Mouse (Mus musculus) midbrain, postnatal 0 days (tissue): ENCODE data around the gene Wnt1. TPM values are rescaled to one million over a fixed set of nuclear protein-coding genes. Genes with fewer than 3 reads are reported as not detected.

ENCODE experiments used
- ATAC-seq: fragments of 200-750 bp; cut with Nextera tagmentation; 2 replicates; pipeline ENCODE4 v1.8.0; 2017; ENCODE audit warnings: moderate number of reproducible peaks, mild to moderate bottlenecking, moderate TSS enrichment, moderate library complexity; ENCODE audit not compliant: low FRiP score
- DNase-seq: peaks from one replicate; pipeline ENCODE4 v3.0.0-alpha.2; 2015; ENCODE audit warnings: low spot score
- H3K27ac ChIP-seq: fragments of 300-500 bp; sonication (generic); 2 replicates; pipeline ENCODE4 v1.5.1; 2014; ENCODE audit warnings: low read depth, mild to moderate bottlenecking, low read length, mixed read lengths
- H3K27me3 ChIP-seq: fragments of 300-500 bp; sonication (generic); 2 replicates; pipeline ENCODE4 v1.6.1; 2014; ENCODE audit warnings: low read length, control low read depth, mixed read lengths; ENCODE audit not compliant: insufficient read depth
- H3K36me3 ChIP-seq: fragments of 300-500 bp; sonication (generic); 2 replicates; pipeline ENCODE4 v1.6.1; 2014; ENCODE audit warnings: low read length, control low read depth, mixed read lengths; ENCODE audit not compliant: insufficient read depth
- H3K4me1 ChIP-seq: fragments of 300-500 bp; sonication (generic); 2 replicates; pipeline ENCODE4 v1.6.1; 2014; ENCODE audit warnings: mild to moderate bottlenecking, control low read depth, antibody characterized with exemption, low read length, mixed read lengths; ENCODE audit not compliant: insufficient read depth
- H3K4me2 ChIP-seq: fragments of 300-500 bp; sonication (generic); 2 replicates; pipeline ENCODE4 v1.6.1; 2014; ENCODE audit warnings: low read depth, mild to moderate bottlenecking, low read length, mixed read lengths; ENCODE audit not compliant: poor library complexity, severe bottlenecking
- H3K4me3 ChIP-seq: fragments of 300-500 bp; sonication (generic); 2 replicates; pipeline ENCODE4 v1.5.1; 2014; ENCODE audit warnings: low read depth, mild to moderate bottlenecking, low read length, moderate library complexity
- H3K9ac ChIP-seq: fragments of 300-500 bp; sonication (generic); replicated peaks from 2 replicates; pipeline ENCODE4 v1.6.1; 2014; ENCODE audit warnings: mild to moderate bottlenecking, low read length, moderate library complexity, mixed read lengths; ENCODE audit not compliant: poor library complexity, severe bottlenecking
- H3K9me3 ChIP-seq: fragments of 300-500 bp; sonication (generic); 2 replicates; pipeline ENCODE4 v1.6.1; 2016; ENCODE audit warnings: low read length, control low read depth
- CTCF ChIP-seq: IDR thresholded peaks from 2 replicates; pipeline ENCODE4 v1.5.1; 2016; ENCODE audit warnings: antibody characterized with exemption, mild to moderate bottlenecking
- WGBS: fragments of 180-500 bp; shearing (Covaris S2); extraction: QIAGEN DNeasy Blood & Tissue Kit; methylation state at CpG from one replicate; pipeline ENCODE4 v1.1.7; 2014; 5-methylcytosine and 5-hydroxymethylcytosine counted together
- polyA plus RNA-seq: library from polyadenylated mRNA; unstranded; fragments of >200 nt; fragmentation: Nextera tagmentation; extraction: Ambion mirVana; gene quantifications from 2 replicates; pipeline ENCODE4 v1.2.1, GENCODE M21; 2015
- total RNA-seq: library from RNA; depleted of rRNA; stranded (reverse); fragments of >200 nt; gene quantifications from 2 replicates; pipeline ENCODE4 v1.2.3, GENCODE M21; 2014

The Wnt1 gene
- total and polyA plus RNA-seq, 2 experiments from 2014 or later, result 0.33 to 0.81 TPM

- peaks cover 82% of the 10 kb centered on the region for H3K27me3 ChIP-seq
- H3K36me3 ChIP-seq, result no peaks in the 10 kb centered on the region
- H3K4me3 ChIP-seq, result peak overlapping the region; percentile 20
- no peak overlapping the region for H3K27ac ChIP-seq
- peak; percentile 27 for TF ChIP-seq CTCF
- no peaks in the 10 kb centered on the region for H3K9me3 ChIP-seq
- ATAC-seq (no peak), DNase-seq (no peak)
- H3K4me2 ChIP-seq, result peak overlapping the region; percentile 36; the same call in 1 of the 2 replicates
- WGBS, result under 1% methylated on average over 62 of the region's 62 CpGs
- no peak overlapping the region; the same call in 1 of the 2 replicates for H3K9ac ChIP-seq
- peaks cover 5% of the 10 kb centered on the region; the same call in 1 of the 2 replicates for H3K4me1 ChIP-seq
These were observed 13.2 kb upstream of the Wnt1 start for GRCm38 (mm10) chr15:98776280-98777004.

GRCm38 (mm10) chr15:98777005-98777616 lies 12.5 kb upstream of the Wnt1 start:
- no peak for TF ChIP-seq CTCF
- Histone ChIP-seq H3K4me3 (no peak overlapping the region), H3K9me3 (no peaks in the 10 kb centered on the region), H3K27me3 (peaks cover 86% of the 10 kb centered on the region), H3K36me3 (no peaks in the 10 kb centered on the region), H3K27ac (no peak overlapping the region), H3K9ac (no peak overlapping the region), H3K4me1 (peaks cover 5% of the 10 kb centered on the region; the same call in 1 of the 2 replicates), H3K4me2 (no peak overlapping the region)
- no peak for ATAC-seq
- 5% methylated on average over 18 of the region's 19 CpGs for WGBS
- DNase-seq, result no peak

- ATAC-seq (no peak), DNase-seq (no peak)
- TF ChIP-seq CTCF, result no peak
- Histone ChIP-seq H3K9me3 (no peaks in the 10 kb centered on the region), H3K4me3 (peak within 1 kb of the TSS; percentile 29), H3K36me3 (no peaks in the 10 kb centered on the region), H3K27ac (no peak within 1 kb of the TSS), H3K4me2 (peak within 1 kb of the TSS; percentile 48), H3K9ac (0 out of 2 replicates have a peak within 1 kb of the TSS, but pooled peaks have one; percentile 19), H3K4me1 (peaks cover 3% of the 10 kb centered on the region; the same call in 1 of the 2 replicates), H3K27me3 (peaks cover 81% of the 10 kb centered on the region)
- 1% methylated on average over 24 of the region's 33 CpGs for WGBS
These were observed 11.9 kb upstream of the Wnt1 start, which contains the start of gene Wnt10b for GRCm38 (mm10) chr15:98777762-98778161. Gene Wnt10b, minus strand, starts transcription at chr15:98778150.

- TF ChIP-seq CTCF, result no peak
- ATAC-seq (no peak), DNase-seq (no peak)
- H3K27me3 ChIP-seq, result peaks cover 81% of the 10 kb centered on the region
- H3K4me2 ChIP-seq, result peak overlapping the region; percentile 48
- no peak overlapping the region for H3K27ac ChIP-seq
- H3K4me3 ChIP-seq, result peak overlapping the region; percentile 29
- no peak overlapping the region for H3K9ac ChIP-seq
- peaks cover 3% of the 10 kb centered on the region; the same call in 1 of the 2 replicates for H3K4me1 ChIP-seq
- WGBS, result under 1% methylated on average over 24 of the region's 25 CpGs
- H3K9me3 ChIP-seq, result no peaks in the 10 kb centered on the region
- H3K36me3 ChIP-seq, result no peaks in the 10 kb centered on the region
These were observed 11.4 kb upstream of the Wnt1 start for GRCm38 (mm10) chr15:98778191-98778770.

GRCm38 (mm10) chr15:98778806-98779205 lies 10.9 kb upstream of the Wnt1 start:
- Histone ChIP-seq H3K4me3 (no peak overlapping the region), H3K36me3 (no peaks in the 10 kb centered on the region), H3K27ac (no peak overlapping the region), H3K9me3 (no peaks in the 10 kb centered on the region), H3K4me1 (peaks cover 3% of the 10 kb centered on the region; the same call in 1 of the 2 replicates), H3K27me3 (peaks cover 79% of the 10 kb centered on the region), H3K4me2 (no peak overlapping the region), H3K9ac (no peak overlapping the region)
- DNase-seq (no peak), ATAC-seq (no peak)
- TF ChIP-seq CTCF, result no peak
- WGBS, result 3% methylated on average over 10 of the region's 11 CpGs

- WGBS, result 7% methylated on average over 8 of the region's 8 CpGs
- no peak for TF ChIP-seq CTCF
These were observed 9.6 kb upstream of the Wnt1 start for GRCm38 (mm10) chr15:98780075-98780474.

More at GRCm38 (mm10) chr15:98780075-98780474, 9.6 kb upstream of the Wnt1 start:
- no peak overlapping the region for H3K4me2 ChIP-seq
- no peak overlapping the region for H3K27ac ChIP-seq
- ATAC-seq (no peak), DNase-seq (no peak)
- H3K4me1 ChIP-seq, result peaks cover 3% of the 10 kb centered on the region; the same call in 1 of the 2 replicates
- peaks cover 66% of the 10 kb centered on the region for H3K27me3 ChIP-seq
- H3K9ac ChIP-seq, result no peak overlapping the region
- H3K9me3 ChIP-seq, result no peaks in the 10 kb centered on the region
- H3K36me3 ChIP-seq, result no peaks in the 10 kb centered on the region
- H3K4me3 ChIP-seq, result no peak overlapping the region
